Mouse (Mus musculus) erythroblast, embryonic 14.5 days (primary cell): Measurements from ENCODE around the gene Nr6a1.

Experiments used
- GATA1 ChIP-seq: IDR thresholded peaks from 2 replicates; pipeline ENCODE4 v1.6.1; 2012; ENCODE audit warnings: low read length, inconsistent platforms, mixed read lengths
- TAL1 ChIP-seq: IDR thresholded peaks from 3 replicates; pipeline ENCODE4 v1.6.1; 2012; ENCODE audit warnings: low read length, inconsistent platforms, mixed read lengths

- TF ChIP-seq GATA1 = no peak
- TF ChIP-seq TAL1 = no peak
These were observed 202.1 kb downstream of the Nr6a1 start for GRCm38 (mm10) chr2:38725427-38725826.
